Mouse (Mus musculus): ENCODE measurements around the gene Wdr48. TPM values are rescaled to one million over a fixed set of nuclear protein-coding genes. Genes with fewer than 3 reads are reported as not detected.

Wdr48 gene
- polyA plus RNA-seq, 1 experiment from 2014 or later, result 53.2 TPM

DNA sequence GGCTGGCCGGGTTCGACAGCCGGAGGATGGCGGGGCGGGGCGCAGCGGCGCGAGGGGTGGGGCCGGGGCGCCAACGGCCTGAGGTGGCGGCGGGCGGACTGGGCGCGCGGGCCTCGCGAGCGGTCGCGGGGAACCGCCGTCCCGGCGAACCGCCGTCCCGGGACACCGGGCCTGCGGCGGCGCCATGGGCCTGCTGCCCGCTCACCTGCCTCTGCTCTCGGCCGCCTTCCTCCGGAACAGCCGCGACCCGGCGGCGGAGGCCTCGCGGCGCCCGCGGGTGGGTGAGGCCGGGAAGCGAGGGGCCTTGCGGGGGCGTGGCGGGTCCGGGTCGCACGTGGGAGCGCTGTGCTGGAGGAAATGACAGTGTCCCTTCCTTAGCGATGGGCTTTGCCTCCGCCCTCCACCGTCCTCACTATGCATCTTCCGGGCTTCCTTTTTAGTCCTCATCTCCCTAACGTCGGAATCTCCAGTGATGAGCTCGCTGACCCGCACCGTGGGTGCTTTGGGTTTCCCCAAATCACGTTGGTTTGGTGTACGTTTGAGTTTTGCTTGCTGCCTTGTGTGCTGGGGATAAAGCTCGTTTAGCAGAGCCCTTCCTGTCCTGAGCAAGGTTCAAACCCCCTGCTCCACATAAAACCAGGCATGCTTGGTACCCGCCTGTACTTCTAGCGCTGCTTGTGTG lies 503 bp downstream of the Wdr48 start:
- under 1% methylated on average over 56 of the region's 71 CpGs for WGBS
- H3K27ac ChIP-seq, result peak overlapping the region; percentile 94
- no peaks in the 10 kb centered on the region for H3K9me3 ChIP-seq
- peaks cover 4% of the 10 kb centered on the region; the same call in 1 of the 2 replicates for H3K36me3 ChIP-seq
- H3K4me3 ChIP-seq, result peak overlapping the region; percentile 100
- peaks cover 15% of the 10 kb centered on the region for H3K4me1 ChIP-seq
- H3K27me3 ChIP-seq (ENCODE audit: insufficient read depth, poor library complexity, severe bottlenecking), result no peaks in the 10 kb centered on the region
- DNase-seq (ENCODE audit: low spot score), result peak; percentile 78

DNA sequence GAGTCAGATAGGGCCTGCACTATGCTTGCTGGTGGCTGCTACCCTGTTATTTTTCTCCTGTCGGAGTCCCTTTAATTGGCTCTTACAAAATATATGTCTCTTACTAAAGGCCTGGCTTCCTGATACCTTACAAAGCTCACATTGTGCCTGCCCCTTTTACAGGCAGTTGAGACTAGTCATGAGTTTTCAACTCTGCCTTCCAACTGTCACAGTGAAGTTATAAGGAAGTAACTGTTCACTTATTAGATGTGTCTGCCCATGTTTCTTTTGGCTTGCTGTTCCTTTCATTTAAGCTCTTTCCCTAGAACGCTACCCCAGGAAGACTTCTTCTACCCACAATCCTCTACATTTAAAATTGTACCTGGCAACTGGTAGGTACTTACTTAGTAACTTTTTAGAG lies 4.8 kb downstream of the Wdr48 start:
- no peak for DNase-seq (ENCODE audit: low spot score)

DNA sequence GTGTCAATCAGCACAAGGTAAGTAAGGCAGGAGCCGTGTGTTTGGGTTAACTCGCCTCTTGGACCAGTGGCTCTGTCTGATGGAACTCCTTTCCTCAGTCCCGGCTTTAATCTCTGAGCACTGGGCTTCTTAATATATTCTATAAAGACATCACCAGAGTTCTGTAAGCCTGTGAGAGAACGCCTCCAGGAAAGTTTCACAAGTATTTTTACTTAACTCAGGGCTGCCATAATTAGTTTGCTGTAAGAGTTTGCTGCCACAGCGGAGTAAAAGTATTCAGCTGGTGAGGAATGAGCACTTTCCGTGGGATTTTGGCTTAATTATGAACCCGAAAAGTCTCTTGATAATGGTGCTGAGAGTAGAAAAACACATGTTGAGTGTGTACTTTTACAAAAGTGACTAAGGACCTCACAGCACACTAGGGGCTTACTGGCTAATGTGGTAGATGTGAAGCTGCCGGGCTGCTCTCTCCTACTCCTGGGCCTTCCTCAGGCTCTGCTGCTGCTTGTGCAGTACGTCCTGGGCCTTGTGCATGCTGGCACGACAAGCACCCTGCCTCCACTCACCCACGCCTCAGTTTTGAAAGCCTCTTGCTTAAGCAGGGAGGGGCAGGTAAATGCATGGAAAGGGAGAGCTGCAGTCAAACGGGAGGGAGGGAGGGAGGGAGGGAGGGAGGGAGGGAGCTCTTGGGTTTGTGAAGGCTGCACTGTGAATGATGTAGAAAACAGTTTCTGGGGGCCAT lies 7.9 kb downstream of the Wdr48 start:
- Histone ChIP-seq H3K36me3 (peaks cover 57% of the 10 kb centered on the region), H3K4me1 (no peaks in the 10 kb centered on the region), H3K27me3 (ENCODE audit: insufficient read depth, poor library complexity, severe bottlenecking) (no peaks in the 10 kb centered on the region), H3K4me3 (no peak overlapping the region), H3K27ac (no peak overlapping the region), H3K9me3 (no peaks in the 10 kb centered on the region)
- DNase-seq (ENCODE audit: low spot score), result no peak
- 84% methylated on average over 12 of the region's 12 CpGs for WGBS

More for the DNA sequence above, 4.8 kb downstream of the Wdr48 start:
- H3K36me3 ChIP-seq, result peaks cover 27% of the 10 kb centered on the region
- H3K27ac ChIP-seq, result no peak overlapping the region
- H3K27me3 ChIP-seq (ENCODE audit: insufficient read depth, poor library complexity, severe bottlenecking), result no peaks in the 10 kb centered on the region
- no peak overlapping the region for H3K4me3 ChIP-seq
- H3K9me3 ChIP-seq, result no peaks in the 10 kb centered on the region
- 91% methylated on average over 2 of the region's 2 CpGs for WGBS
- peaks cover 15% of the 10 kb centered on the region for H3K4me1 ChIP-seq

DNA sequence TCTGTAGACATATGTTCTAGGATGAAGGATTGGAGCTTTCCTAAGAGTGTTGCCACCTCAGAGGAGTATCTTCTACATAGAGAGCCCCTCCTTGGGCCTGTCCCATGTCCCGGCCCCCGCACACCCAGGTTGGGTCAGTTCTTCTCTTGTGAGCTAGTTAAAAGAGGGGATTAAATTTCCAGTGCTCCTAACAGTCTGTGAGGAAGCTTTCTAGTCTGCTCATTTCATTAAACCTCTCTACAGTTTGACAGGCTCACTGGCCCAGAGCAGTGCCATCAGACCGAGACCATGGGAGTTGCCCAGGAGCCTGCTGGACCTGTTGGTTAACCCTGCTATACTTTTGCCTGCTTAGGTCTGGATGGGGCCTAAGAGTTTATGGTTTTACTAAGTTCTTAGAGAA lies 14.0 kb downstream of the Wdr48 start:
- H3K9me3 ChIP-seq, result no peaks in the 10 kb centered on the region
- H3K4me3 ChIP-seq, result no peak overlapping the region
- no peak overlapping the region for H3K27ac ChIP-seq
- 94% methylated on average over 3 of the region's 3 CpGs for WGBS
- no peaks in the 10 kb centered on the region for H3K4me1 ChIP-seq
- H3K36me3 ChIP-seq, result peaks cover 96% of the 10 kb centered on the region
- no peaks in the 10 kb centered on the region for H3K27me3 ChIP-seq (ENCODE audit: insufficient read depth, poor library complexity, severe bottlenecking)
- DNase-seq (ENCODE audit: low spot score), result no peak

DNA sequence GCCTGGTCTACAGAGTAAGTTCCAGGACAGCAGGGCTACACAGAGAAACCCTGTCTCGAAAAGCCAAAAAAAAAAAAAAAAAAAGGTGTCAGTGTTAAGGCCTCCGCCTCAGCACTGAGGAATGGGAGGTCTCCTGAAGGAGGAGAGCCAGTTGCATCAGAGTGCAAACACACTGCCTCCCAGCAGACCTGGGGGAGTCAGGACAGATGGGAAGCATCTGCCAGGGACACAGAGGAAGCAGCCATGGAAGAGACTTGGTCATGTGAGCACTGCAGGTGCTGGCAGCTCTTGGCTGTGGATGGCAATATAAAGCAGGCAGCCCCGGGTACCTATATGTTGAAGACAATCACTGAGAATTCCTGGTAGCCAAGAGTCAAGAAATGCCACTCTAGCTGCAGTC lies 15.3 kb downstream of the Wdr48 start:
- H3K4me3 ChIP-seq, result no peak overlapping the region
- H3K27ac ChIP-seq, result no peak overlapping the region
- DNase-seq (ENCODE audit: low spot score), result no peak
- 82% methylated on average over 3 of the region's 3 CpGs for WGBS
- H3K27me3 ChIP-seq (ENCODE audit: insufficient read depth, poor library complexity, severe bottlenecking), result no peaks in the 10 kb centered on the region
- peaks cover 96% of the 10 kb centered on the region for H3K36me3 ChIP-seq
- H3K4me1 ChIP-seq, result no peaks in the 10 kb centered on the region
- H3K9me3 ChIP-seq, result no peaks in the 10 kb centered on the region

DNA sequence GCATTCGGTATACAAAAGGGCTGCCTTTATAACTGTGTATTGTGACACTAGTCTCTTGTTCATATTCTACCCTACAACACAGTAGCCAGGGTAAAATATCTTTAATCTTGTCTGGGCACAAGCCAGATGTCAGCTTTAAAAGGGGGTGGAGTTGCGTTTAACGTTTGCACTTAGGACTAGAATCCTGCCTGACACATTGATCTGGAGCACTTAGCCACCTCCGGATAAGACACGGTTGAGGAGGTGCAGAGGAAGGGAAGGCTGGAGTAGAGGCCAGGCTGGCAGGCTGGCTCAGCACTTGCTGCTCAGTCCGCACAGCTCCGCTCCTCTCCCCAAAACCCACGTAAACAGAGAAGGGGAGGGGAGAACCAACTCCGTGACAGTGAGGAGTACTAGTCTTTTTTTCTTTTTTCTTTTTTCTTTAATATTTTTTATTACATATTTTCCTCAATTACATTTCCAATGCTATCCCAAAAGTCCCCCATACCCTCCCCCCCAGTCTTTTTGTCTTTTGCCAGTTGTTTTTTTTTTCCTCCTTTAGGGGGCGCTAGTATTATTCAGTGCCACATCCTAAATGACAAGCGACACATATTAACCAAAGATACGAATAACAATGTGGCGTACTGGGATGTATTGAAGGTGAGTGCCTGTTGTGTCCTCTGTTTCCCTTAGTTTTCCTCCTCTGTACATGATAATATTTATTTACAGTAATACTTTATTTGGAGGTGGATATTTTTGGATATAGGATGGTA lies 18.6 kb downstream of the Wdr48 start:
- peaks cover 92% of the 10 kb centered on the region for H3K36me3 ChIP-seq
- no peaks in the 10 kb centered on the region for H3K27me3 ChIP-seq (ENCODE audit: insufficient read depth, poor library complexity, severe bottlenecking)
- no peak overlapping the region for H3K27ac ChIP-seq
- H3K9me3 ChIP-seq, result no peaks in the 10 kb centered on the region
- no peaks in the 10 kb centered on the region for H3K4me1 ChIP-seq
- 78% methylated on average over 13 of the region's 13 CpGs for WGBS
- DNase-seq (ENCODE audit: low spot score), result no peak
- no peak overlapping the region for H3K4me3 ChIP-seq

DNA sequence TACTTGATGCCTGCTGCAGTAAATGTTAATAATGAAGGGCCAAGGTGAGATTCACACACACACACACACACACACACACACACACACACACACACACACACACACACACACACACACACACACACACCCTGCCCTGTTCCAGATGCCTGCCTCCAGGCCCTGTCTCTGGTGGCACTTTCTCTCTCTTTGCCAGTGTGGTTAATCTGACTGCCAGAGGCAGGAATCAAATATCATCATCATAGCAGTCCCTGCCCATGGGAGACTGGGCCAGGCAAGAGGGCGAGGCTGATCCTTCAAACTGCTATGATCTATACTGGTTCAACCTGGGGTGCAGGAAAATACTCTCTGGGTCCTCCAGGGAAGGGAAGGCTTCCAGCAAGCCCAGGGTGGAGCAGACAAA lies 25.2 kb downstream of the Wdr48 start:
- H3K4me3 ChIP-seq, result no peak overlapping the region
- DNase-seq (ENCODE audit: low spot score), result no peak
- H3K27me3 ChIP-seq (ENCODE audit: insufficient read depth, poor library complexity, severe bottlenecking), result no peaks in the 10 kb centered on the region
- no peaks in the 10 kb centered on the region for H3K9me3 ChIP-seq
- 86% methylated on average over 1 of the region's 1 CpGs for WGBS
- no peaks in the 10 kb centered on the region for H3K4me1 ChIP-seq
- no peak overlapping the region for H3K27ac ChIP-seq
- H3K36me3 ChIP-seq, result peaks cover 91% of the 10 kb centered on the region

DNA sequence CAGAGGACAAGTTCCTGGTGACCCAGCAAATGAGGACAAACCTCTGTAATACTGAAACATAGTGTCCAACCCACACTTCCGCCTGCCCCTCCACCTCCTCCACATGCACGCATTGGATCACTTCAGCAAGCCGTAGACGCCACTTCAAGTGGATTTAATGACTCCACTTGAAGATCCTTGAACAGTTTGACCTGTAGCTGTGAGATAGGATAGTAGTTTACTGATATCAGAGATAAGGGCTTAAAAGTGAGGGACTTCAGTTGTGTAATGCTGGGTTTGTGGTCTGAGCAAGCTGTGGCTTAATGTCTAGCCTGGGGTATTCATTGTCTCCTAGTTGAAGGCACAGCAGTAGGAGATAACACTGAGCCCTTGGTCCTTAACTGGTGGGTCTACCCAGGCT lies 28.8 kb downstream of the Wdr48 start:
- DNase-seq (ENCODE audit: low spot score), result no peak
- peaks cover 96% of the 10 kb centered on the region for H3K36me3 ChIP-seq
- H3K27ac ChIP-seq, result no peak overlapping the region
- H3K27me3 ChIP-seq (ENCODE audit: insufficient read depth, poor library complexity, severe bottlenecking), result no peaks in the 10 kb centered on the region
- no peaks in the 10 kb centered on the region for H3K9me3 ChIP-seq
- 43% methylated on average over 4 of the region's 4 CpGs for WGBS
- H3K4me3 ChIP-seq, result no peak overlapping the region
- no peaks in the 10 kb centered on the region for H3K4me1 ChIP-seq

DNA sequence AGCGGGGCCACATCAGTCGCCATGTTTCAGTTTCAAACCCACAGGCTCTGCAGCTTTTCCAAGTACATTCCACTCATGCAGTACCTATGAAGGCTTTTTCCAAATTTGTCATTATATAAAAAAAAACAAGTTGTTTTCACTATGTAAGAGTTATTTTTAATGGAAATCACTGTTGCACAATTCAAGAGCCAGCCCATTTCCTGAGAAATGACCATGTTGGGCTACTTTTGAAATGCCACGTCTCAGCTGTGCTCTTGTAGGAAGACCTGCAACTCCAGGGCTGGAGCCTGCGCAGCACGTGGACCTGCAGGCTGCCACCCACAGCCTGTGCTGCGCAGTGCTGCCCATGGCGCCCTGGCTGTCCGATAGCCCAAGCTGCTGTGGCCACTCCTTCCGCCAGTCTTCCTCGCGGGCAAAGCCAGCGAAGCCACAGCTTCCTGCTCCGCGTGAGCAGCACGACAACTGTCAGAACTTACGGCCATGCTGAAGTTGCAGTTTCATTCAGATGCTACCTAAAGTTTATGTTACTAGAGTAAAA lies 30.5 kb downstream of the Wdr48 start:
- DNase-seq (ENCODE audit: low spot score), result no peak
- 90% methylated on average over 16 of the region's 16 CpGs for WGBS

DNA sequence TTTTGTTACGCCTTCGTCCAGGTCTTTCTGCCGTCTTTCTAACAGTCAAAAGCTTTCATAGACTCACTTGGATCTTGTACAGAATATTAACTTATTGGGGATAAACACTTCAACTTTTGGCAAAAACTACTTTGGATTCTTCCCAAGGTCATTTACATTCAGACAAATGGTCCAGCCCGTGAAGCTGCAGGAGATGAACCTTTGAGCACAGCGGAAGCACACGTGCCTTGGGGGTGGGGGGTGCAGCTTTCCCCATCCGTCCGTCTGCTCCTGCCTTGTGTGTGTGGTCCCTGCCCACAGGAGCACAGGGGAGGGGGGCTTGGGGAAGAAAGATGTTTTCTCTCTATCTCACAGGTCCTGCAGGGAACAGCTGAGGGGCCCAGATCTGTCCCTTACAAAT lies 31.1 kb downstream of the Wdr48 start:
- DNase-seq (ENCODE audit: low spot score), result no peak
- Histone ChIP-seq H3K4me3 (no peak overlapping the region), H3K27ac (no peak overlapping the region), H3K36me3 (peaks cover 96% of the 10 kb centered on the region), H3K27me3 (ENCODE audit: insufficient read depth, poor library complexity, severe bottlenecking) (no peaks in the 10 kb centered on the region), H3K9me3 (no peaks in the 10 kb centered on the region), H3K4me1 (no peaks in the 10 kb centered on the region)
- 85% methylated on average over 8 of the region's 8 CpGs for WGBS

More for the DNA sequence above, 30.5 kb downstream of the Wdr48 start:
- H3K9me3 ChIP-seq, result no peaks in the 10 kb centered on the region
- no peaks in the 10 kb centered on the region for H3K27me3 ChIP-seq (ENCODE audit: insufficient read depth, poor library complexity, severe bottlenecking)
- H3K4me1 ChIP-seq, result no peaks in the 10 kb centered on the region
- peaks cover 96% of the 10 kb centered on the region for H3K36me3 ChIP-seq
- no peak overlapping the region for H3K4me3 ChIP-seq
- H3K27ac ChIP-seq, result no peak overlapping the region

DNA sequence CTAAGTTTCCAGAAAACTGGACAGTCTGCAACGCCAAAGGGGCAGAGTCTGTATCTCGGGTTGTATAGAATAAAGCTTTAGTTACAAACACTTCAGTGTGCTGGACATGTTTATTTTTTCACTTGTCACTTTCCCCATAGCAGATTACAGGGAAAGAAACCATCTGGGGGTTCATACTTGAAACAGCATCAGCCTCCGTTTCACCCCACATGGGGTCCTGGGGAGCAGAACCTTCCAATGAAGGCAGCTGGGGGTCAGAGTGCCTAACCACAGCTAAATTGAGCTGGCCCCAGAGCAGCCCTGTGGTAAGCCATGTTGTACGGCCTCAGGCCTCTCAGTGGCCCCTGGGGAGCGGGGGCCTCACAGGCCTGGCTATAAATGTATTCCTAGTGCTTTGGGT lies 31.8 kb downstream of the Wdr48 start:
- no peak for DNase-seq (ENCODE audit: low spot score)
- no peak overlapping the region for H3K4me3 ChIP-seq
- H3K27me3 ChIP-seq (ENCODE audit: insufficient read depth, poor library complexity, severe bottlenecking), result no peaks in the 10 kb centered on the region
- WGBS, result 86% methylated on average over 5 of the region's 5 CpGs
- no peaks in the 10 kb centered on the region for H3K4me1 ChIP-seq
- H3K9me3 ChIP-seq, result no peaks in the 10 kb centered on the region
- H3K27ac ChIP-seq, result no peak overlapping the region
- H3K36me3 ChIP-seq, result peaks cover 93% of the 10 kb centered on the region

DNA sequence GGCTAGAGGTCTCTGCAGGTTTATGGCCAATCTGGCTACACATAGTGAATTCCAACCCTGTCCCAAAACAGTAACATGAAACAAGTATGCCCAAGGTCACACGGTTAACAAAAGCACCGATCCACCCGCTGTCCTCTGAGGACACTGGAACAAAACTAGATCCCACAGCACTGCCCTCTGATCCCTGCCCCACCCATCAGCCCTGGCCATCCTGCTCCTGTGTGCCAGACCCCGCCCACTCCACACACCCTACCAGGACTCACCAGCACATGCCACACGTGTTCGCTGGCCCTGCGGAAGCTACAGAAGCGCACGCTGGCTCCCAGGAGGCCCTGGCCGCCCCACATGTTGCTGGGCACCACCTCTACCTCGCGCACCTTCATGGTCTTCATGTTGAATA lies 37.7 kb downstream of the Wdr48 start:
- H3K27ac ChIP-seq, result no peak overlapping the region
- H3K27me3 ChIP-seq (ENCODE audit: insufficient read depth, poor library complexity, severe bottlenecking), result no peaks in the 10 kb centered on the region
- H3K9me3 ChIP-seq, result no peaks in the 10 kb centered on the region
- 89% methylated on average over 12 of the region's 12 CpGs for WGBS
- peaks cover 52% of the 10 kb centered on the region for H3K36me3 ChIP-seq
- peaks cover 18% of the 10 kb centered on the region for H3K4me1 ChIP-seq
- no peak for DNase-seq (ENCODE audit: low spot score)
- no peak overlapping the region for H3K4me3 ChIP-seq

DNA sequence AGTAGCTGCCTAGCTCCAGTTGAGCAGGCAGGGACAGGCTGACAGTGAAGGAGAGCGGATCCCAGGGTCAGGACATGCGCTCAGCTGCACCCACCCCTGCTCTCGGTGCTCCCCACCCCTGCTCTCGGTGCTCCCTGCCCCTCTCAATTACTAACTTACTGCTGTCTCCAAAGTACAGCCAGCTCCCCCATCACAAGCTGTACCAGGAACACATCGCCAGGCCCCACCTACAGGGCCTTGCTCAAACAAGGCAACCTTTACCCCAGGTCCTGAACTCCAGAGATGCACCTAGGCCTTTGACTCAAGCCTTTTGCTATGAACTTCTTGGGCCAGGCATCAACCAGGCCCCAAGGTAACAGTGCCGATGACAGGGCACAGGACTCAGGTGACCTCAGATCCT lies 39.0 kb downstream of the Wdr48 start:
- Histone ChIP-seq H3K4me1 (peaks cover 26% of the 10 kb centered on the region), H3K4me3 (no peak overlapping the region), H3K36me3 (peaks cover 39% of the 10 kb centered on the region), H3K9me3 (no peaks in the 10 kb centered on the region), H3K27me3 (ENCODE audit: insufficient read depth, poor library complexity, severe bottlenecking) (no peaks in the 10 kb centered on the region), H3K27ac (no peak overlapping the region)
- DNase-seq (ENCODE audit: low spot score), result no peak
- 90% methylated on average over 6 of the region's 6 CpGs for WGBS
